Mouse (Mus musculus) left cerebral cortex, postnatal 4 days (tissue): Measurements from ENCODE around the gene Rdh1. TPM values are rescaled to one million over a fixed set of nuclear protein-coding genes. Genes with fewer than 3 reads are reported as not detected.
"Not testable (repeated sequence)": the region's sequence is repeated elsewhere in the genome, so short reads cannot be mapped to it uniquely, and the experiment has no call there.

Experiments used
- DNase-seq: peaks from one replicate; pipeline ENCODE4 v3.0.0-alpha.2; 2022
- intact Hi-C: fragments of 180-260 bp; cut with DNase I; formaldehyde crosslinking; loops from one replicate; pipeline ENCODE4 v1.15.1; 2025
- total RNA-seq, 2 experiments: library from RNA; stranded (reverse); gene quantifications; 2 replicates each; pipeline ENCODE4 v1.2.3; 2021

Rdh1 gene
- total RNA-seq, 2 experiments from 2014 or later: 0.22 TPM

DNA sequence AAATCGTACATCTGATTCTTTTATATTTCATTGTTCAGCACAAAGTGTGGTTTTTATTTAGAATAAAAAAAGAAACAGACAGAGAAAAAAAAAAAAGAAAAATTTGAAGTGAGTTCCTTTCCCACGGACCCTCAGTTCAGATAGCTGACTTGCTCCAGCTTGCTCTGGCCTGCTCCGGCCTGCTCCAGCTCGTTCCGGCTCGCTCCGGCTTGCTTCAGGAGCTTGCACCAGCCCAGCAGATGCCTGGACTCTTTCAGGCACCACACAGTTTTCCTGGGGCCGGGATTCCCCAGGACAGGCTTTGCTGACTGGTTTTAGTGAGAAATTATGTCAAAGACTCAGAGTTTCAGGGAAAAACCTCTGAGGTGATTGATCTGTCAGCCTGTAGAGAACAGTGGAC, 12.3 kb upstream of the Rdh1 start:
- intact Hi-C loops: no loop called here
- DNase-seq: no peak

DNA sequence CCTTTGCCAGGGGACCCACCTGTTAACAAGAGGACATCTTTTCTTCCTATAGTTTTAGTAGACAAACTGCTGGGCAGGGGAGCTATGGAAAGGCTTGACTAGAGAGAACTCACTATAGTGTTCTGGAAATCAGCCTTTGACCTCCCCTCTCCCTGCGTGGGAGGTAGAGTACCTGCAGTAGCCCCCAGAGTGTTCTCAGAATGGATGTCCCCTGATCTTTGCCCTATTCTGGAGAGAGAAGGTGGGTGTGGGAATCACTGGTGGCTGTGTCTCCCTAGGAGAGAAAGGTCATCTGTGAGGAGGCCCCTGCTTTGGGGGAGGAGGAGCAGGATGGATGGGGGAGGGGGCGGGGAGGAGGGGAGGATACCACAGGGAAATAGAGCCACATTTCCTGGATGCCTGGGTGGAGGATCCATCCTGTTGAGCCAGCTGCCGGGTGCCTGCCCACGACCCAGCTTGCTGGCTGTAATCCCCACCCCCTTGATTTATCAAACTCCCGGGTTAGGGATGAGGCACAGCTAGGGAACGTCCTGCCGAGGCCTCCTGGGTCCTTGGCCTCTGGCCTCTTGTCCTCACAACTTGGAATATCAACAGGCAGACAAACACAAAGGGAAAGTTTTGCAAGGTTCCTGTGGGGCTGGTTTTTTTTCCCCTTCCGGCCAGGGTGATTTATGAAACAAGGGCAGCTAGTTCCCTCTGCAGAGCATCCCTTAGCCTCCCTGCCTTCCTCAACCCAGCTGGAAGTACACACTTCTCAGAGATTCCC, 10.5 kb upstream of the Rdh1 start:
- intact Hi-C loops: no loop called here
- no peak for DNase-seq

- no peak for DNase-seq
- intact Hi-C loops: no loop called here
Measured at GRCm38 (mm10) chr10:127750136-127750777, 9.3 kb upstream of the Rdh1 start.

GRCm38 (mm10) chr10:127751548-127751947, 8.0 kb upstream of the Rdh1 start, which contains the start of gene Gpr182:
TSS of gene Gpr182 (minus strand) at chr10:127751732.
- intact Hi-C loops: no loop called here
- DNase-seq: no peak

DNA sequence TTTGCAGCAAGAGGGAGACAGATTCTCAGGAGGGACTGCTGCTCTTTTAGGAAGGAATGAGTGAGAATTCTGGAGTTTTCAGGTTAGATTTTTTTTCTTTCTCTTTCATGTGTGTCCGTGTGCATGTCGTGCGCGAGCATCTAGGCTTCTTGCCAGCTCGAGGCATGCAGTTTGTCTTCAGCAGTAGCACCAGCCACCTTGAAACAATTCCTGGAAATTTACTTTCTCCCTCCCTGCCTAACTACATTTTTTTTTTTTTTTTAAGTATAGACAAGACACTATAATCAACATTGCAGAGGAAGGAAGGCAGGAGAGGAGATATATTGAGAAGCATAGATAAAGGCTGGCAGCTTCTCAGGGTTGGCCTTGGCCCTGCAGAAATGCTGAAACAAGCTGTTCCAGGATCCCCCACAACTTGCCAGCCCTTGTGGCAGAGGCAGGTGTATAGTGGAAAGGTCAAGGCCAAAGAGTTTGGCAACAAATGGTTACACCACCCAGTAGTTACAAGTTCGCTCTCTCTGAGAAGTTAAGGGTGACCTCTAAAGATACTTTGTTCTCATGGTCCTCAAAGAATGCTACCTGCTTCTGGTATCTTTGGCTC, 4.9 kb upstream of the Rdh1 start:
- intact Hi-C loops: no loop called here
- DNase-seq: no peak

DNA sequence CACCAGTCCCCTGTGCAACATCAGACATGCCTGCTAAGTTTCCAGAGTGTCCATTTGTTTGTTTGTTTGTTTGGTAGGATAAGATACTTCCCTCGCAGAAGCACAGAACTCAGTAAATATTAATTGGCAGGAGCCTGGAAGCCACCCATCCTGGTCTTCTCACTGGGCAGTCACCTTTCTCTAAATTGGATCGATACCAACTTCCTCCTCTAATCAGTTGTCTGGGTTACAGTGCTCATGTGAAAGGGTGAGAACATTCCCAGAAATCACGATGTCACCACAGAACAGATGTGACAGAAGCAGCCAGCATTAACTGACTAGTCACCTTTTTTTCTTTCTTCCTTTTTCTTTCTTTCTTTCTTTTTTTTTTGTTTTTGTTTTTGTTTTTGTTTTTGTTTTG, 4.3 kb upstream of the Rdh1 start:
- DNase-seq: no peak
- intact Hi-C loops: no loop called here

GRCm38 (mm10) chr10:127755770-127756468, 3.6 kb upstream of the Rdh1 start:
- intact Hi-C loops: no loop called here
- DNase-seq: no peak

- intact Hi-C loops, DNase-seq: not testable (repeated sequence)
Measured at GRCm38 (mm10) chr10:127762926-127763325, 3.4 kb downstream of the Rdh1 start.

DNA sequence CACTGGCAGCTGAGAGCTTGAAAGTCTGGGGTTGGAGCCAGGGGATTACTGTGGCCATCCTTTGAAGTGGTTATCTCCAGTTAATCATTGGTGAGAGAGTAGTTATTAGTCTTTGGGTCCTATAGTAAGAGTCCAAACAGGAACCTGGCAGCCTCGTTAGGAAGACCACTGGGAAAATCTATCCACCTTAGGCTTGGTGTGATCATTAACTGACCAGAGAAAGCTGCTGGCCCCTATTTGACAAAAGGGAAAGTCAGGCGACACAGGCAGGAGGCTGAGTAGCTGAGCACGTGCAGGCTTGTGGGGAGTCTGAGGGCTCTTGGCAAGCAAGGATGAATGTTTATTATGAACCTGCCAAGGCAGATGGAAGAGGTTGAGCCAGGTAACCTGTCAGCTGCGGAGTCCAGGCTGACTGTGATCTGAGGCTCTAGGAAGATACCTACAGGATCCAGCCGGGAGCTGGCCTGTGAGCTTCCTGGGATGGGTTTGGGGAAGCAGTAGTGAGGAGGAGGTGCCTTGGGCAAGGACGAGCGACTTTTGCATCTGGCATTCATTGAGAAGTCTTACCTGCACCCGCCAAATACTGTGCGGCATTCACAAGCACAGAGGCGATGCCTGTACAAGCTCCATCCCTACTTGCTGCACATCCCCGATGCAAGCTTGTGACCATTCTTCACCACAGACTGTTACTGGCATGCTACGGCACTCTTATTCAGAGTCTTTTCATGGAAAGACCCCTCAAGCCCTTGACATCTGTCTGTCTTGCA, 4.6 kb downstream of the Rdh1 start:
- no peak for DNase-seq
- intact Hi-C loops: no loop called here

DNA sequence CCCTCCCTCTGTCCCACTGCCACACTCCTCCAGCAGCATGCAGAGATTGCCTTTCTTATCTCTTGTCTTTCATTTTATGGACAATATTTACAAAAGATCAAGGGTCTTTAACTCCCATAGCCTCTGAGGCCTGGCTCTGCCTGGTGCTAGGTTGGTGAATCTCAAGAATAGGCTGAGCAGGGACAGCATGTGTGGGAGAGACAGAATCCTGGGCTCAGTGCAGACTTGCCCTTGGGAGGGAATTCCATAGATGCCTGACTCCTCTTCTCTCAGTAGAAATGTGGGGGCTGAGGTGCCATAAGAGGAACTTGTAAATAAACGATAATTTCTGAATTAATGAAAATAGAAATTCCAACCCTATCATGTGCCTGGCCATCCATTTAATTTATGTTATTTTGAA, 7.0 kb downstream of the Rdh1 start:
- DNase-seq: no peak
- intact Hi-C loops: no loop called here

DNA sequence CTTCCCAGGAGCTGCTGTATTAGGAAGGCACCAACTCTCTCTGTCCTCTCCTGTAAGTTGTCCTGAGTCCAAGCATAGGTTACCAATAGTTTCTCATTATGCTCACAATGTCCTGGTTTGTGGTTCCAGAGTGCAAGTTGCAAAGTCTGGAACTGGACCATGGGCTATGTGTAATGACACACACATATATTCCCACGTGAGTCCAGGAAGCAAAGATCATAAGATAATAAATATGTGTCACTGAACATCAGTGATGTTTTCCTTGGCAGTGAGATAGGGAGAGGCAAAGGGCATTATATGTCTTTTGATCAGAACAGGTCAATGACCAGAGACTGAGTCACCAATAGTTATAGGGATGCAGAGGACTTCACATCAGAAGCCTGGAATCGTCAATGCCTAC, 16.5 kb downstream of the Rdh1 start, which contains the start of gene Rdh9:
Rdh9 (plus strand) TSS at position 376 of the 400 bp plus-strand sequence.
- DNase-seq: no peak
- intact Hi-C loops: no loop called here

GRCm38 (mm10) chr10:127782321-127782720, 22.8 kb downstream of the Rdh1 start:
- DNase-seq, intact Hi-C loops: not testable (repeated sequence)

DNA sequence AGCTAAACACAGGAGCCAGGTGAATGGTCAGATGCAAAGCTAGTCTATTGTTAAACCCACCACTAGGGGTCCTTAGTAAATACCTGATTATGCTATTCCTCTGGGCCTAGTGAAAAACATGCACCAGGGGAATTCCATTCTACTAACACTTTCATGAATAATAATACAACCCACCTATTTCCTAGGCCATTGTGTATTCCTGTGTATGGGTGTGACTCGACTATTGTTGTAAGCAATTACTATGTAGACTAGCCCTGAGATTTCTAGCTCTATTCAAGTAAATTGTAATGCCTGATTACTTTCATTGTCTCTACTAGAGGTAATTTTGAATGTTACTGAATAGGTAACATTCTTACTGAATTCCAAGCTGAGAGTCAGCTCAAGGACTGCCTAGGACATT, 25.9 kb downstream of the Rdh1 start:
- intact Hi-C loops, DNase-seq: not testable (repeated sequence)

DNA sequence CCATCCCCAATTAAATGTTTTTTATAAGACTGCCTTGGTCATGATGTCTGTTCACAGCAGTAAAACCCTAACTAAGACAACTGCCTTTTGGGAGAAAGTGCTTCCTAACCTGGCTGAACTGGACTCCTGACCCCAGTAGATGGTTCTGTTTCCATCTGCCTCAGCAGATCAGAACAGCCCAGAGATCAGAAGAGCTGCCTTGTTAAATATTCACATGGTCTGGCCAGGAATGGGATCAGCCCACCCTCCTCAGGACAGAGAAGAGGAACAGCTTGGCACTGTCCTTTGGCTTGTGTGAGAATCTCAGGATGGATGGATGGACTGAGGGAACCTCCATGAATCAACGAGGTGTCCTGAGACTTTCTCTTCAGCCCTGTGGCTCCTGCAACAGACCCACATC, 39.8 kb downstream of the Rdh1 start:
- DNase-seq: no peak
- intact Hi-C loops: no loop called here

GRCm38 (mm10) chr10:127800891-127801290, 41.4 kb downstream of the Rdh1 start, which contains the start of gene Rdh16:
TSS of gene Rdh16 (plus strand) at chr10:127801152.
- intact Hi-C loops: no loop called here
- no peak for DNase-seq

DNA sequence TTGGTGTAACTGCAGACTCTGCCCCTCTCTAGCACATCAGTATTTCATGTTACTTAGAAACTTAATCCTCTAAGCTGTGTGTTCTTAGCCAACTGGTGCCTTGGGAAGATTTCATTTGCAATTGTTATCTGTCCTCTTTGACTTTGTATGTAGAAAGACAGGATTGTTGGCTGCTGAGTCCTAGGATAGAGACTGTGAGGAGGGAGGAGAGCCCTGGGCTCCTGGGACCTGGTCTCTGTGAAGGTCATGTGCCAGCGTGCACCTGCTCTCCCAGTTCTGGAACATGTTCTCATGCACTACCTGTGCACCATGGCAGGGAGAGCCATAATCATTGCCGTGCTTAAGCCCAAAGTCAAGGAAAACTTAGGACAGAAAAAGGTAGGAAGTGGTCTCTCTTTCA, 42.1 kb downstream of the Rdh1 start:
- no peak for DNase-seq
- intact Hi-C loops: no loop called here

DNA sequence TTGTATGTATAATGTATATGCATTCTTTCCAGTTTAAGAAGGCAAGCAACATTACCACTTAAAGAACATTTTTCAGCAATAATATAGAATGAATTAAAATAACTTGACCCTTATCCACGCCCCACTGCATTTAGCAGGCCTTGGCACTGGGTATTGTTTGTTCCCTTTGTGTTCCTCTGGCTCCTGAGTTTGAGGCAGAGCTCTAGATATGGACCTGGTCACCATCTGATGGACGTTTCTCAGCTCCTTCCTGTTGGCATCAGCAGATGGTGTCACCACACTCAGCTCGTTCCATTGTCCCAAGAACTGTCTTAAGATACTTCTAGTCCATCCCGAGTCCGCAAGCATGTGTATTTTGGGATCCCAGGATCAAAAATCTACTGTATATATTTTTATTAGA, 42.7 kb downstream of the Rdh1 start:
- DNase-seq: no peak
- intact Hi-C loops: no loop called here

DNA sequence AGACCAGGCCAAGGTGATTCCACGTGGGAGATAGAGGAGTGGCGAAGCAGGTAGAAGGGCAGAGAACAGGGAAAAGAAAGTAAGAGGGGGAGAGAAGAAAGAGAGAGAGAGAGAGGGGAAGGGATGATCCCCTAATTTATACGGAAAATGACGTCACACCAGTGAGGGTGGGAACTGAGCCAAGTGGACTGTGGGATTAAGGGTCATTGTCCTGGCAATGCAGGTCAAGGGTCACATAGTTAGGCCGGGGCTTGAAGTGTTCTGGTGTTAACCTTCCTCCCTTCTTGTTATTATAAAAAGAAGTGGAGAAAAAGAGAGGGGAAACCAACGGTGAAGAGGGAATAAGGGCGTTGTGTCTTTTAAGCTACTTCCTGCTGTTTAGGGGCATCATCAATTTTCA, 44.9 kb downstream of the Rdh1 start:
- DNase-seq: no peak
- intact Hi-C loops: no loop called here

- intact Hi-C loops: no loop called here
- no peak for DNase-seq
Measured at GRCm38 (mm10) chr10:127815888-127816287, 56.4 kb downstream of the Rdh1 start.

DNA sequence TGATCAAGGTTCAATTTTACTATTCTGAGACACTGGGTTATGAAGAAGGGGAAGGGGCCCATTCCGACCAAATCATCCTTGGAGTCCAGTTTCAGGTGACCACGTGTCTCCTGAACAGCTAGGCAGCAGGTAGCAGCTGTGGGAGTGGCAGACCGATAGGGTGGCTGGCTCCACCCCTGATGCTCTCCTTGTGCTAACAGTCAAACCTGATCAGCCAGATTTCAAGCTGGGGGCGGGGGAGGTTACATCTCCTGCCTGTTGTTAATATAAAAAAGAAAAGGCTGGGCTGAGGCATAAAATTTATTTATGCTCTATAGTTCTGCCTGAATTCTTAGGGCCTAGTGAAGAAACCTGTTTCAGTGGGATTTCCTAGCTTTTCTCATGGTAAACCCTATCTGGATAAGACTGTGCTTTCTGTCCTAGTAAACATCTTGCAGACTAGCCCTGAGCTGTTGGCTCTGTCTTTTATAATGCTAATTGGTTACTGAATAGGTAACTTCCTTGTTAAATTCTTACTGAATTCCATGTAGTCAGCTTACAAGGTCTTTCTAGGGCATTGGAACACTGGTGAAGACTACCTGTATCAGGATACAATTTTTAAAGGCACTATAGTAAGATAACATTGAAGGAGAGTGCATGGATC, 57.9 kb downstream of the Rdh1 start:
- DNase-seq, intact Hi-C loops: not testable (repeated sequence)
